Comparison of ENCODE assay signal across 20 mouse cellular contexts in the genomic region with DNA sequence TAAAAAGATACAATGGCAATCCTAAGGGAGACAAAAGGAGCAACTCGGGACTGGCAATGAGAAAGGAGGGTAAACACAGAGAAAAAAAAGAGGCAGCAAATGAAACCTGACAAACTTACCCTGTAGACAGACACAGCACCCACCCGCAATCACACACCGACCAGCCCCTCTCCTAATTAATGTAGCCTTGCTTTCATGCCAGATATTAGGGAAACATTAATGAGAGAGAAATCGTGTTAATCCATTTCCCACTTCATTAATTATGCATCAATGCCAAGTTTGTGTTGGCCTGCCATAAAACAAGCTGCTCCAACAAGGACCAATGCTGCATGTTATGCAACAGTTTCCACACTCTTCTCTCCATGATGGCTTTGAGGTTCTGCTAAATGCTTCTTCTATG. TPM values are rescaled to one million over a fixed set of nuclear protein-coding genes. Genes with fewer than 3 reads are reported as not detected.
DNase-seq lines count a peak whose midpoint lies in the region; ATAC-seq lines count a peak whose summit lies in the region.
"Had no signal": no experiment of that assay in that cellular context is flagged by ENCODE, and none has a peak within 500 bp of the region (broad histone marks: within the 10 kb centered on the region; RNA-seq: fewer than 3 reads in every experiment).

No protein-coding gene starts in this region.

- peaks cover 4% of the 10 kb centered on the region; the same call in 1 of the 2 replicates for H3K4me1 ChIP-seq in forebrain, embryonic 16.5 days (replicated peaks; ENCODE audit: control insufficient read depth, insufficient read depth, low read length)
- H3K4me1 ChIP-seq in midbrain, embryonic 12.5 days, result peaks cover 10% of the 10 kb centered on the region
- peaks cover 3% of the 10 kb centered on the region; the same call in 1 of the 2 replicates for H3K4me1 ChIP-seq in neural tube, embryonic 15.5 days
- H3K4me1 ChIP-seq: embryonic facial prominence, embryonic 15.5 days; kidney, embryonic 15.5 days; limb, embryonic 15.5 days had no signal

- H3K27me3 ChIP-seq in forebrain, embryonic 16.5 days (replicated peaks; ENCODE audit: control insufficient read depth, insufficient read depth, low read length), result no peaks in the 10 kb centered on the region
- no peaks in the 10 kb centered on the region for H3K27me3 ChIP-seq in midbrain, embryonic 12.5 days
- H3K27me3 ChIP-seq in neural tube, embryonic 15.5 days (replicated peaks), result no peaks in the 10 kb centered on the region
- H3K27me3 ChIP-seq: embryonic facial prominence, embryonic 15.5 days; kidney, embryonic 15.5 days; limb, embryonic 15.5 days had no signal

- no peak overlapping the region for H3K9ac ChIP-seq in forebrain, embryonic 16.5 days (replicated peaks; ENCODE audit: low read depth, low read length)
- H3K9ac ChIP-seq in midbrain, embryonic 12.5 days (replicated peaks), result no peak overlapping the region
- no peak overlapping the region for H3K9ac ChIP-seq in neural tube, embryonic 15.5 days (replicated peaks)
- H3K9ac ChIP-seq: embryonic facial prominence, embryonic 15.5 days; kidney, embryonic 15.5 days; limb, embryonic 15.5 days had no signal

- WGBS in forebrain, embryonic 16.5 days, result 8% methylated on average over 4 of the region's 4 CpGs
- 53% methylated on average over 4 of the region's 4 CpGs for WGBS in midbrain, embryonic 12.5 days
- WGBS in neural tube, embryonic 15.5 days, result 25% methylated on average over 4 of the region's 4 CpGs

- H3K36me3 ChIP-seq in forebrain, embryonic 16.5 days (ENCODE audit: control insufficient read depth, insufficient read depth), result no peaks in the 10 kb centered on the region
- H3K36me3 ChIP-seq in midbrain, embryonic 12.5 days, result no peaks in the 10 kb centered on the region
- no peaks in the 10 kb centered on the region for H3K36me3 ChIP-seq in neural tube, embryonic 15.5 days
- H3K36me3 ChIP-seq: embryonic facial prominence, embryonic 15.5 days; G1E; heart, embryonic 10.5 days; kidney, embryonic 15.5 days; limb, embryonic 15.5 days had no signal

- H3K27ac ChIP-seq in forebrain, embryonic 16.5 days (ENCODE audit: low read length), result no peak overlapping the region
- peak overlapping the region; percentile 63 for H3K27ac ChIP-seq in midbrain, embryonic 12.5 days (replicated peaks)
- no peak overlapping the region for H3K27ac ChIP-seq in neural tube, embryonic 15.5 days (replicated peaks)
- H3K27ac ChIP-seq: embryonic facial prominence, embryonic 15.5 days; heart, embryonic 10.5 days; kidney, embryonic 15.5 days; limb, embryonic 15.5 days had no signal

- peak overlapping the region; percentile 37 for H3K4me2 ChIP-seq in forebrain, embryonic 16.5 days (ENCODE audit: low read length)
- peak overlapping the region; percentile 15 for H3K4me2 ChIP-seq in midbrain, embryonic 12.5 days (replicated peaks)
- peak overlapping the region; percentile 40 for H3K4me2 ChIP-seq in neural tube, embryonic 15.5 days
- H3K4me2 ChIP-seq: embryonic facial prominence, embryonic 15.5 days; kidney, embryonic 15.5 days; limb, embryonic 15.5 days had no signal

- peak; percentile 75 for ATAC-seq in forebrain, embryonic 16.5 days
- peak; percentile 45; the same call in 1 of the 2 replicates for ATAC-seq in midbrain, embryonic 12.5 days (ENCODE audit: low FRiP score, low read depth)
- ATAC-seq in neural tube, embryonic 15.5 days (ENCODE audit: low FRiP score), result peak; percentile 23; the same call in 1 of the 2 replicates
- ATAC-seq: inflammation-experienced regulatory T-cells, adult 6 months had no signal

- H3K9me3 ChIP-seq in forebrain, embryonic 16.5 days (ENCODE audit: control insufficient read depth, low read length), result no peaks in the 10 kb centered on the region
- H3K9me3 ChIP-seq in midbrain, embryonic 12.5 days, result no peaks in the 10 kb centered on the region
- H3K9me3 ChIP-seq in neural tube, embryonic 15.5 days (replicated peaks), result no peaks in the 10 kb centered on the region
- H3K9me3 ChIP-seq: embryonic facial prominence, embryonic 15.5 days; G1E; heart, embryonic 10.5 days; kidney, embryonic 15.5 days; limb, embryonic 15.5 days had no signal

- DNase-seq in retina, postnatal 1 day, result peak; percentile 57
- DNase-seq in retina, embryonic 14.5 days (ENCODE audit: low spot score), result no peak
- DNase-seq in urinary bladder, postnatal 14 days (ENCODE audit: low spot score), result no peak
- no peak for DNase-seq in natural killer cell, adult 2 months (ENCODE audit: low spot score in 2 of 2)
- DNase-seq in kidney, adult 11 months, result no peak
- DNase-seq: cerebellum, postnatal 14 days; embryo, embryonic 11 days; heart, postnatal 10 days; lung, adult 18-20 months; right cerebral cortex, postnatal 25 days; thymus, postnatal 36 days had no signal

- H3K4me3 ChIP-seq in forebrain, embryonic 16.5 days (replicated peaks; ENCODE audit: low read length), result 0 out of 2 replicates have a peak overlapping the region, but pooled peaks have one; percentile 3
- H3K4me3 ChIP-seq in midbrain, embryonic 12.5 days, result no peak overlapping the region
- no peak overlapping the region for H3K4me3 ChIP-seq in neural tube, embryonic 15.5 days (replicated peaks)
- H3K4me3 ChIP-seq: embryonic facial prominence, embryonic 15.5 days; heart, embryonic 10.5 days; kidney, embryonic 15.5 days; limb, embryonic 15.5 days had no signal

RNA-seq across cellular contexts. Expression of a gene that starts 59.9 kb away (rescaled TPM):
- polyA plus RNA-seq in forebrain, embryonic 16.5 days (2015; fragmentation: Nextera tagmentation; extraction: Ambion mirVana), result 26.4 and 35.0 TPM in 2 replicates
- 20.8 and 21.2 TPM in 2 replicates for polyA plus RNA-seq in midbrain, embryonic 12.5 days (2016; fragmentation: Nextera tagmentation; extraction: Ambion mirVana)
- 30.5 TPM in 2 replicates for polyA plus RNA-seq in neural tube, embryonic 15.5 days (2015; fragmentation: Nextera tagmentation; extraction: Ambion mirVana)

Comparison
In these comparisons a context has a peak if more than half of its experiments do, and no peak if none do; other contexts are left out.
1. ATAC-seq: peak in every context shown above with its lines; median percentile 75 in forebrain, embryonic 16.5 days; 45 in midbrain, embryonic 12.5 days; 23 in neural tube, embryonic 15.5 days.